Mouse (Mus musculus) kidney, adult 2 months (tissue): Measurements from ENCODE around the gene Ntng2.

Experiments used
- CTCF ChIP-seq: fragments of 200-500 bp; conservative IDR thresholded peaks from 2 replicates; pipeline ENCODE4 v1.5.1; 2011; ENCODE audit warnings: low read depth, mild to moderate bottlenecking, control low read depth, low read length, moderate library complexity, mixed read lengths; ENCODE audit not compliant: insufficient read depth, insufficient read length
- POLR2A ChIP-seq: fragments of 200-500 bp; IDR thresholded peaks from one replicate; pipeline ENCODE4 v1.6.1; 2011; ENCODE audit warnings: low read depth, low read length, control low read depth

GRCm38 (mm10) chr2:29190392-29190791 lies 62.4 kb downstream of the Ntng2 start:
- TF ChIP-seq CTCF = no peak
- TF ChIP-seq POLR2A = no peak
